Mouse (Mus musculus): ENCODE measurements at regions not wholly inside any gene's neighbourhood (a gene's known extent, or its start where the extent isn't known, plus 50 kb on each side); places are given as distances from the start of the nearest gene placed in this dataset.

GRCm38 (mm10) chr7:129793733-129794132, 202.1 kb downstream of the Wdr11 start:
- no peak for TF ChIP-seq CTCF (IDR thresholded peaks at IDR 0.05; ENCODE audit: low read depth, low read length)
- no peak for TF ChIP-seq POLR2AphosphoS5 (IDR thresholded peaks at IDR 0.05; ENCODE audit: insufficient replicate concordance, low read depth, low read length)
- TF ChIP-seq TAL1 (conservative IDR thresholded peaks at IDR 0.05; ENCODE audit: low read depth, low read length) = no peak
- TF ChIP-seq GATA1 (IDR thresholded peaks at IDR 0.05; ENCODE audit: borderline replicate concordance, low read length) = no peak

Data from G1E (cell line).